Mouse (Mus musculus): Measurements from ENCODE around the gene Thada.

Gene Thada

GRCm38 (mm10) chr17:84150291-84150690 lies 315.7 kb downstream of the Thada start:
- no peak for DNase-seq (ENCODE audit: low read depth in 2 of 2, low spot score in 2 of 2)

- DNase-seq (ENCODE audit: low read depth in 2 of 2, low spot score in 2 of 2) = no peak
Observed at GRCm38 (mm10) chr17:84149566-84149965, 316.4 kb downstream of the Thada start.

- no peak for DNase-seq (ENCODE audit: low read depth in 2 of 2, low spot score in 2 of 2)
Observed at GRCm38 (mm10) chr17:84148499-84149484, 317.2 kb downstream of the Thada start.

GRCm38 (mm10) chr17:84147183-84148108 lies 318.6 kb downstream of the Thada start:
- DNase-seq (ENCODE audit: low read depth in 2 of 2, low spot score in 2 of 2) = no peak

- DNase-seq (ENCODE audit: low read depth in 2 of 2, low spot score in 2 of 2) = no peak
Observed at GRCm38 (mm10) chr17:84146458-84147182, 319.4 kb downstream of the Thada start.

- DNase-seq (ENCODE audit: low read depth in 2 of 2, low spot score in 2 of 2) = peak; percentile 74 to 80
Observed at GRCm38 (mm10) chr17:84145826-84146287, 320.1 kb downstream of the Thada start.

- DNase-seq (ENCODE audit: low read depth in 2 of 2, low spot score in 2 of 2) = peak in 1 of 2 experiments; percentile 24
Observed at GRCm38 (mm10) chr17:84144762-84145599, 321.0 kb downstream of the Thada start.

- no peak for DNase-seq (ENCODE audit: low read depth in 2 of 2, low spot score in 2 of 2)
Observed at GRCm38 (mm10) chr17:84144130-84144529, 321.9 kb downstream of the Thada start.

- DNase-seq (ENCODE audit: low read depth in 2 of 2, low spot score in 2 of 2) = no peak
Observed at GRCm38 (mm10) chr17:84143219-84143844, 322.7 kb downstream of the Thada start.

GRCm38 (mm10) chr17:84141691-84142090 lies 324.3 kb downstream of the Thada start:
- no peak for DNase-seq (ENCODE audit: low read depth in 2 of 2, low spot score in 2 of 2)

GRCm38 (mm10) chr17:84140822-84141507 lies 325.0 kb downstream of the Thada start:
- DNase-seq (ENCODE audit: low read depth in 2 of 2, low spot score in 2 of 2) = peak in 1 of 2 experiments; percentile 16

Data from CD8-positive naive resting alpha-beta T cell, adult 2 months (primary cell).